Mouse (Mus musculus) left cerebral cortex, postnatal 10 days (tissue): Measurements from ENCODE around the gene Vmn2r69. TPM values are rescaled to one million over a fixed set of nuclear protein-coding genes. Genes with fewer than 3 reads are reported as not detected.

ENCODE experiments used
- DNase-seq, 2 experiments: peaks; one replicate each; pipeline ENCODE4 v3.0.0; 2021 to 2022; ENCODE audit warnings: low spot score in 2 of 2, mixed read lengths in 1 of 2; ENCODE audit errors: extremely low spot score in 1 of 2
- intact Hi-C: fragments of 180-260 bp; cut with DNase I; formaldehyde crosslinking; loops from one replicate; pipeline ENCODE4 v1.15.1; 2025
- total RNA-seq, 2 experiments: library from RNA; stranded (reverse); gene quantifications; 2 replicates each; pipeline ENCODE4 v1.2.3; 2021

Gene Vmn2r69
- not detected for total RNA-seq

GRCm38 (mm10) chr7:85415820-85416219 lies at the start of gene Vmn2r69:
Vmn2r69 (minus strand) TSS chr7:85415920.
- no peak for DNase-seq
- intact Hi-C loops: no loop called here

Other genes starting within 250 kb of the Vmn2r69 start
- gene Vmn2r68, start 178.1 kb downstream of the Vmn2r69 start, total RNA-seq: not detected
- gene Vmn2r71, start 147.2 kb upstream of the Vmn2r69 start, total RNA-seq: not detected
- not detected for gene Vmn2r70, start 153.3 kb upstream of the Vmn2r69 start, total RNA-seq